Mouse (Mus musculus) forebrain, postnatal 0 days (tissue): ENCODE data around the gene Hmgn2. TPM values are rescaled to one million over a fixed set of nuclear protein-coding genes. Genes with fewer than 3 reads are reported as not detected.

ENCODE experiments used
- ATAC-seq: fragments of 200-750 bp; cut with Nextera tagmentation; 2 replicates; pipeline ENCODE4 v1.8.0; 2017; ENCODE audit warnings: mild to moderate bottlenecking, moderate library complexity
- DNase-seq: peaks from one replicate; pipeline ENCODE4 v3.0.0-alpha.2; 2015
- H3K27ac ChIP-seq: fragments of 300-500 bp; sonication (generic); 2 replicates; pipeline ENCODE4 v1.5.1; 2014; ENCODE audit warnings: low read depth, mild to moderate bottlenecking, antibody characterized with exemption, low read length, moderate library complexity, mixed read lengths
- H3K27me3 ChIP-seq: fragments of 300-500 bp; sonication (generic); 2 replicates; pipeline ENCODE4 v1.6.1; 2014; ENCODE audit warnings: mild to moderate bottlenecking, low read length, mixed read lengths; ENCODE audit not compliant: insufficient read depth
- H3K36me3 ChIP-seq: fragments of 300-500 bp; sonication (generic); 2 replicates; pipeline ENCODE4 v1.6.1; 2014; ENCODE audit warnings: mild to moderate bottlenecking, moderate library complexity; ENCODE audit not compliant: insufficient read depth
- H3K4me1 ChIP-seq: fragments of 300-500 bp; sonication (generic); 2 replicates; pipeline ENCODE4 v1.6.1; 2014; ENCODE audit warnings: antibody characterized with exemption; ENCODE audit not compliant: insufficient read depth
- H3K4me2 ChIP-seq: fragments of 300-500 bp; sonication (generic); 2 replicates; pipeline ENCODE4 v1.6.1; 2014; ENCODE audit warnings: low read depth, mild to moderate bottlenecking, moderate library complexity
- H3K4me3 ChIP-seq: fragments of 300-500 bp; sonication (generic); 2 replicates; pipeline ENCODE4 v1.5.1; 2014; ENCODE audit warnings: low read depth, low read length, mixed read lengths
- H3K9ac ChIP-seq: fragments of 300-500 bp; sonication (generic); 2 replicates; pipeline ENCODE4 v1.6.1; 2014; ENCODE audit warnings: mild to moderate bottlenecking
- H3K9me3 ChIP-seq: fragments of 300-500 bp; sonication (generic); 2 replicates; pipeline ENCODE4 v1.6.1; 2016; ENCODE audit warnings: low read length
- CTCF ChIP-seq: sonication (generic); IDR thresholded peaks from 2 replicates; pipeline ENCODE4 v1.5.1; 2016; ENCODE audit warnings: antibody characterized with exemption, control low read depth, low read depth
- WGBS: fragments of 180-500 bp; shearing (Covaris S2); extraction: QIAGEN DNeasy Blood & Tissue Kit; methylation state at CpG from one replicate; pipeline ENCODE4 v1.1.7; 2014; 5-methylcytosine and 5-hydroxymethylcytosine counted together
- polyA plus RNA-seq: library from polyadenylated mRNA; unstranded; fragments of >200 nt; fragmentation: Nextera tagmentation; extraction: Ambion mirVana; gene quantifications from 2 replicates; pipeline ENCODE4 v1.2.1, GENCODE M21; 2015
- total RNA-seq: library from RNA; depleted of rRNA; stranded (reverse); fragments of >200 nt; gene quantifications from 2 replicates; pipeline ENCODE4 v1.2.3, GENCODE M21; 2014

The Hmgn2 gene
- total and polyA plus RNA-seq, 2 experiments from 2014 or later = 408 to 1,226 TPM

DNA sequence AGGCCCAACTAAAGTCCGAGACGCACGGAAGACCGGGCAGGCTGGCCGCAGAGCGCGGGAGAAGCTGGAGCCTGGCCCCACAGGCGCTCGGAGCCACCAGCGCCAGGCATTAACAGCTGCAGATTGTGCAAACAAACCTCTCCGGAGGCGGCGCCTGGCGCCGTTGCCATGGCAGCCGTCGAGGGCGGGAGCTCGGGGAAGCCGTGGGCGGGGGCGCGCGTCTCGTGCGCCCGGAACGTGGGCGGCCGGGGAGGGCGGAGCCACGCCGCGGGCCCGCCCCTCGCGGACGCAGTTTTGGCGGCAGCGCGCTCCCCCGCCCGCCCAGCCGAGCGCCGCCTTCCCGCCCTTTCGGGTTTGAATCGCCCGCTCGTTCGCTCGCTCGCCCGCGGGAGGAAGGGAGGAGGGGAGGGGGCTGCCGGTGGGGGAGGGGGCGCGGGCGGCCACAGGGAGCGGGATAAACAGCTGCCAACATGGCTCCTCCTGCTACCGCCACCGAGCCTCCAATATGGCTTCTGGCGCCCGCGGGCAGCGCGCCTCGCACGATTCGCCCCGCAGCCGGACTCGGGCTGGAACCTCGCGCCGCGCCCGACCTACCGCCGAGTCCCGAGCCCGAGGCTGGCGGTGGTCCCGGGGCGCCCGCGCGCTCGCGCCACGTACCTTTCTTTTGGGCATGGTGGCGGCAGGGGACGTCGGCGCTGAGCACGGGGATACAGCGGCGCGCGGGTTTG lies 1.1 kb downstream of the Hmgn2 start:
- H3K9ac ChIP-seq = peak overlapping the region; percentile 99
- H3K27ac ChIP-seq = peak overlapping the region; percentile 99
- H3K9me3 ChIP-seq = no peaks in the 10 kb centered on the region
- peaks cover 31% of the 10 kb centered on the region for H3K36me3 ChIP-seq
- peak overlapping the region; percentile 86 for H3K4me3 ChIP-seq
- no peaks in the 10 kb centered on the region for H3K27me3 ChIP-seq
- H3K4me2 ChIP-seq = peak overlapping the region; percentile 99
- peak; percentile 32 for TF ChIP-seq CTCF
- WGBS = 2% methylated on average over 58 of the region's 101 CpGs
- H3K4me1 ChIP-seq = peaks cover 29% of the 10 kb centered on the region
- DNase-seq (peak; percentile 99), ATAC-seq (peak; percentile 67)

DNA sequence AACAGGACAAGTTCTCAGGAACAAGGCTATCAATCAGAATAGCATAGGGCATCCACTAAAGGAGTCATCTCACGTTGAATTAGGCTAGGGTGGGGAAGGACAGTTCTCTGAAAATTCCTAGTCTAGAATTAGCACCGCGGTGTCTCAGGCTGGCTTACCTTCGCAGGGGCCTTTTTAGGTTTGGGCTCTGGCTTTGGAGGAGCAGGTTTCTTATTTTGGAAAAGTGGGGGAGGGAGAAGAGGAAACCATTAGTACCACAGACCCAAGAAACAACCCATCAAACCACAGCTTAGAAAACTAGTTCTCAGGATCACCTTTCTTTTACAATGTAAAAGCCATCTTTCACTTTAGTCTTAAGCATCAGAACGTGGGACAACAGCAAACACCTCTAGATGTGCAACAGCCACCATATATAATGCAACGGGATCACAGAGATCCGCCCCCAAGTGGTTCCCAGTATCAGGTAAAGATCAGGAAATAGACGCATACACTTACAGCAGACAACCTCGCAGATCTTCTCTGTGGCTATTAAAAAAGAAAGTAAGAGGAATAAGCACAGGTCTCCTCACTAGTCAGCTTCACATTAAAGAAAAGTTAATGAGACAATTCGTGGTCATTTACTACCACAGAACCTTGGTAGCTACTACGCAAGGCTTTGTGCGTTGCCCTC lies 2.0 kb downstream of the Hmgn2 start:
- H3K27me3 ChIP-seq = no peaks in the 10 kb centered on the region
- DNase-seq (no peak), ATAC-seq (no peak)
- TF ChIP-seq CTCF = no peak
- H3K4me3 ChIP-seq = peak overlapping the region; percentile 86
- peak overlapping the region; percentile 99 for H3K4me2 ChIP-seq
- peaks cover 31% of the 10 kb centered on the region for H3K36me3 ChIP-seq
- H3K9me3 ChIP-seq = no peaks in the 10 kb centered on the region
- H3K27ac ChIP-seq = peak overlapping the region; percentile 16; the same call in 1 of the 2 replicates
- H3K4me1 ChIP-seq = peaks cover 29% of the 10 kb centered on the region
- peak overlapping the region; percentile 99 for H3K9ac ChIP-seq
- WGBS = 39% methylated on average over 12 of the region's 12 CpGs

DNA sequence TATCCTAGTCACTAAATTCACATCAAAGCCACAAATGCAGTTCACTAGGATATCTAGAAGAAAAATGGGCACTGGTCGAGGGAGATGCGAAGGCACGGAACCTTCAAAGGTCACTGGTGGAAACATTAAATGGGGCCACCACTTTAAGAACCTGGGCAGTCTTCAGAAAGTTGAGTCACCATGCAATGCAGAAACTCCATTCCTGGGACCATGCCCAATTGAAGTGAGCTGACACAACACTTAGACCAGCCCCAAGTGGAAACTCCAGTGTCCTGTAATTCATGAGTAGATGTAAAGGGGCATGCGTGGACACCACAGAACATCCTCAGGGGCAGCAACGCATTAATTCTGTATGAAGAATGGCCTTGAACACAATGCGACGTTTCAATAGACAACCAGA lies 5.9 kb downstream of the Hmgn2 start:
- no peak for ATAC-seq
- TF ChIP-seq CTCF = no peak
- WGBS = 87% methylated on average over 7 of the region's 7 CpGs

DNA sequence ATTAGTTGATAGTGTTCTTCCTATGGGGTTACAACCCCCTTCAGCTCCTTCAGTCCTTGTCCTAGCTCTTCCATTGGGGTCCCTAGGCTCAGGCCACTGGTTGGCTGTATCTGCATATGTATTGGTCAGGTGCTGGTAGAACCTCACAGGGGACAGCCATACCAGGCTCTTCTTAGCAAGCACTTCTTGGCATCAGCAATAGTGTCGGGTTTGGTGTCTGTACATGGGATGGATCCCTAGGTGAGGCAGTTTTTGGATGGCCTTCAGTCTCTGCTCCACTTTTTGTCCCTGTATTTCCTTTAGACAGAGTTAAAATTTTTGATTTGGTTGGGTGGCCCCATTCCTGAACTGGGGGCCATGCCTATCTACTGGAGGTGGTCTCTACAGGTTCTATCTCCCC lies 9.6 kb downstream of the Hmgn2 start:
- Histone ChIP-seq H3K4me2 (no peak overlapping the region), H3K4me1 (no peaks in the 10 kb centered on the region), H3K9ac (no peak overlapping the region), H3K4me3 (no peak overlapping the region), H3K36me3 (peaks cover 14% of the 10 kb centered on the region), H3K27ac (no peak overlapping the region), H3K27me3 (no peaks in the 10 kb centered on the region), H3K9me3 (no peaks in the 10 kb centered on the region)
- WGBS = 93% methylated on average over 1 of the region's 1 CpGs
- ATAC-seq = no peak
- no peak for TF ChIP-seq CTCF
- no peak for DNase-seq

More for the DNA sequence above, 5.9 kb downstream of the Hmgn2 start:
- peaks cover 7% of the 10 kb centered on the region; the same call in 1 of the 2 replicates for H3K4me1 ChIP-seq
- peaks cover 31% of the 10 kb centered on the region for H3K36me3 ChIP-seq
- no peaks in the 10 kb centered on the region for H3K27me3 ChIP-seq
- no peak overlapping the region for H3K9ac ChIP-seq
- no peak for DNase-seq
- no peak overlapping the region for H3K4me2 ChIP-seq
- H3K9me3 ChIP-seq = no peaks in the 10 kb centered on the region
- no peak overlapping the region for H3K4me3 ChIP-seq
- H3K27ac ChIP-seq = no peak overlapping the region

DNA sequence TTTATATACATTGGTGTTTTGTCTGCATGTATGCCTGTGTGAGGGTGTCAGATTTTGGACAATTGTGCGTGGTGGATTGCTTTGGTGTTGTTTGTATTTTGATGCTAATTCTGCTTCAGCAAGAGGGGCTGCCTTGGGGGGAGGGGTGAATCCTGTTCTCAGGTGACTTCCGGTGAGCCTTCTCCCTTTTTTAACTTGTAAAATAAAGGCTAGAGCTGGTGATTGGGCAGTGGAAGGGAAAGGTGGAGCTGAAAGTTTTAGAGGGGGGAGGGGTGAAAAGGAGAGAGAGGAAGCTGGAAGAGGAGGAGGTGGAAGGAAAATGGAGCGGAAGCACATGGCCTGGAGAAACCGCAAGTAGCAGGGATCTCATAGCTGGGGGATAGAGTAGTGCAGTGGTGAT lies 12.1 kb downstream of the Hmgn2 start:
- Histone ChIP-seq H3K27me3 (no peaks in the 10 kb centered on the region), H3K4me2 (no peak overlapping the region), H3K4me3 (no peak overlapping the region), H3K9me3 (no peaks in the 10 kb centered on the region), H3K4me1 (no peaks in the 10 kb centered on the region), H3K9ac (no peak overlapping the region), H3K36me3 (no peaks in the 10 kb centered on the region), H3K27ac (no peak overlapping the region)
- 83% methylated on average over 4 of the region's 4 CpGs for WGBS
- ATAC-seq (no peak), DNase-seq (no peak)
- TF ChIP-seq CTCF = no peak

DNA sequence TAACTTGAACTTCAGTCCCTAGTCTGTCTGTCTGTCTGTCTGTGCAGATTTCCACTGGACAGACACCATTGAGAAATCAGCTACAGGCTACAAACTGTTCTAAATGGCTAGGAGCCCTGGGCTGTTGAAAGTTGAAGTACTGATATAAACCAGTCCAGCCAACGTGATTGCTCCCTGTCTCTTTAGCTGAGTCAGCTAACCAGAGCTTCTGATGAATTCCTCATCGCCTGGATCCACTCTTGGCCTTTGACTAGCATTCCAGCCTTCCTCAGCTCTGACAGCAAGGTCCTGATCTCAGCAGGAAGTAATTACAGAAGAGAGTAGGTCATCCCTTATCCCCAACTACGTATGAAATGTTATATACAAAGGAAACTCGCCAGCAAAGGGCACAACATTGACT lies 21.7 kb downstream of the Hmgn2 start:
- Histone ChIP-seq H3K9me3 (no peaks in the 10 kb centered on the region), H3K36me3 (no peaks in the 10 kb centered on the region), H3K27me3 (no peaks in the 10 kb centered on the region), H3K4me1 (no peaks in the 10 kb centered on the region), H3K4me2 (no peak overlapping the region), H3K9ac (no peak overlapping the region), H3K27ac (no peak overlapping the region), H3K4me3 (no peak overlapping the region)
- ATAC-seq (no peak), DNase-seq (no peak)
- TF ChIP-seq CTCF = no peak
- 70% methylated on average over 4 of the region's 4 CpGs for WGBS

DNA sequence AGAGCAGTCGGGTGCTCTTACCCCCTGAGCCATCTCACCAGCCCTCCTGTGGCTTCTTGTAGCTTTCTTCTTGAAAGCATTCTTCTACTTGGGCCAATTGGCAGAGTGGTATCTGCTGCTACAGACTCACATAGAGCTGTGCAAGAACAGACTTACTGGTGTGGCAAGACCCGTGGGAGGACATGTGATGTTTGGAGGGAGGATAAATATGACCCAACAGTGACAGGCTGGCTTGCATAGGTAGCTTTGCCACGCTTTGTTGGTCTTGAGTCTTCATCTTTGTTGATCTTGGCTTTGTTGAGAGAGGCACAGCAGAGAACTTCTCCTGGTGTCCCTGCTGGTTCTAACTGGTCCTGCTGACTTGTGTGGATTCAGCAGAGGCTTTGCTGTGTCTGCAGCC lies 24.7 kb downstream of the Hmgn2 start:
- ATAC-seq (no peak), DNase-seq (no peak)
- 79% methylated on average over 3 of the region's 3 CpGs for WGBS

More for the DNA sequence above, 24.7 kb downstream of the Hmgn2 start:
- H3K36me3 ChIP-seq = no peaks in the 10 kb centered on the region
- no peaks in the 10 kb centered on the region for H3K27me3 ChIP-seq
- H3K27ac ChIP-seq = no peak overlapping the region
- H3K9me3 ChIP-seq = no peaks in the 10 kb centered on the region
- no peak overlapping the region for H3K4me3 ChIP-seq
- no peak overlapping the region for H3K4me2 ChIP-seq
- TF ChIP-seq CTCF = no peak
- H3K4me1 ChIP-seq = no peaks in the 10 kb centered on the region
- H3K9ac ChIP-seq = no peak overlapping the region
